Mouse (Mus musculus): ENCODE results near the gene Baat.
"Not testable (repeated sequence)": the region's sequence is repeated elsewhere in the genome, so short reads cannot be mapped to it uniquely, and the experiment has no call there.

Gene Baat

GRCm38 (mm10) chr4:49485442-49485841 lies 20.9 kb downstream of the Baat start:
- no peak for DNase-seq (ENCODE audit: low read depth, low spot score)

- DNase-seq (ENCODE audit: low read depth, low spot score) = no peak
Observed at GRCm38 (mm10) chr4:49480896-49481295, 25.5 kb downstream of the Baat start.

GRCm38 (mm10) chr4:49480104-49480760 lies 26.1 kb downstream of the Baat start:
- no peak for DNase-seq (ENCODE audit: low read depth, low spot score)

GRCm38 (mm10) chr4:49479035-49479434 lies 27.3 kb downstream of the Baat start:
- not testable (repeated sequence) for DNase-seq (ENCODE audit: low read depth, low spot score)

- DNase-seq (ENCODE audit: low read depth, low spot score) = peak; percentile 50
Observed at GRCm38 (mm10) chr4:49478118-49478877, 28.1 kb downstream of the Baat start.

- no peak for DNase-seq (ENCODE audit: low read depth, low spot score)
Observed at GRCm38 (mm10) chr4:49474583-49474982, 31.8 kb downstream of the Baat start.

- no peak for DNase-seq (ENCODE audit: low read depth, low spot score)
Observed at GRCm38 (mm10) chr4:49473435-49474100, 32.8 kb downstream of the Baat start, which contains the start of gene Acnat1. TSS of gene Acnat1 (minus strand) at chr4:49473912.

- DNase-seq (ENCODE audit: low read depth, low spot score) = no peak
Observed at GRCm38 (mm10) chr4:49469435-49470151, 36.8 kb downstream of the Baat start.

GRCm38 (mm10) chr4:49467360-49467759 lies 39.0 kb downstream of the Baat start:
- DNase-seq (ENCODE audit: low read depth, low spot score) = no peak

GRCm38 (mm10) chr4:49456171-49456570 lies 50.2 kb downstream of the Baat start:
- no peak for DNase-seq (ENCODE audit: low read depth, low spot score)

GRCm38 (mm10) chr4:49451848-49452551 lies 54.4 kb downstream of the Baat start:
- DNase-seq (ENCODE audit: low read depth, low spot score) = no peak

GRCm38 (mm10) chr4:49451133-49451847 lies 55.1 kb downstream of the Baat start:
- DNase-seq (ENCODE audit: low read depth, low spot score) = not testable (repeated sequence)

Data from c-Kit-negative CD71-positive TER-119-positive erythroid progenitor cells, embryonic 14.5 days (primary cell).